Mouse (Mus musculus): ENCODE measurements around the gene Sohlh2. TPM values are rescaled to one million over a fixed set of nuclear protein-coding genes. Genes with fewer than 3 reads are reported as not detected.

Gene Sohlh2
- total RNA-seq, 2 experiments from 2014 or later: not detected

DNA sequence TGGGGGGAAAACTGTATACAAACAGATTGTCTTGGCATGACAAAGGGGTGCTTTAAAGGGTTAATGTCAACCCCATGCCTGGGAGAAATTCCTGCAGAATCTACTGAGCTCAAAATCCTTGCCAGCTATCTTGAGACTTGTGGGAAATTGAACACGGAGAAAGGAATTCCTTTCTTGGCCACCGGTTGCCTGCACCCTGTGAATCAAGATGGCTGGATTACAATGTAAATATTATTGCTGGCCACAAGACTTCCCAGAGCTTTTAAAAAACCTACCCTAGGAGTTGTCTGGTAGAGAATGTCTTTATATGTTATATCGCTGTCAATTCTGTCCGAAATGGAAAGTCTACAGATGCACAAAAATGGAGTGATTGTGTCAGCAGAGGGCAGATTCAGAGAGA, 32.0 kb downstream of the Sohlh2 start:
- TF ChIP-seq CTCF (IDR thresholded peaks at IDR 0.05): no peak
- H3K4me3 ChIP-seq: no peak overlapping the region
- intact Hi-C loops (cut with DNase I): loop anchor here (5.0 kb wide), 1 partner anchor 51 kb away; no protein-coding TSS in a partner anchor
- H3K27ac ChIP-seq: no peak overlapping the region
- DNase-seq (ENCODE audit: extremely low spot score in 1 of 2, low spot score in 2 of 2): no peak

DNA sequence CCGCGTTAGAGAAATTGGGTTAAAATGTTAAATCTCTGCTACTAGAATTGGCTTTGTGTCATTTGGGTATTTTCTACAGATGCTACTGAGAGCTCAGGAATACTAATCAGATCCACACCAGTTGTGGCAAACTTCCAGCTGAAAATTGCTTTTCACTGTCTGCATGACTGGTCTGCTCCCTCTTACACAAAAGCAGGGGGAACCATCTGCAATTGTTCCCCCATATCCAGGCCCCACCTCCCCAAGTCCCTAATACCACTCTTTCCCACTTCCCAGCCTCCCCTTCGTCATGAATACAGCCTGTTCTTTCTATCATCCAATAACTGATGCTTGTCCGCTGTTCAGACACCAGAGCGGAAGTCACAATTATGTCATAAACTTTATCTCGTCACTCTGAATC, 32.6 kb downstream of the Sohlh2 start:
- no peak for TF ChIP-seq CTCF (IDR thresholded peaks at IDR 0.05)
- H3K4me3 ChIP-seq: no peak overlapping the region
- no peak for DNase-seq (ENCODE audit: extremely low spot score in 1 of 2, low spot score in 2 of 2)
- intact Hi-C loops (cut with DNase I): loop anchor here (5.0 kb wide), 1 partner anchor 52 kb away; no protein-coding TSS in a partner anchor
- no peak overlapping the region for H3K27ac ChIP-seq

DNA sequence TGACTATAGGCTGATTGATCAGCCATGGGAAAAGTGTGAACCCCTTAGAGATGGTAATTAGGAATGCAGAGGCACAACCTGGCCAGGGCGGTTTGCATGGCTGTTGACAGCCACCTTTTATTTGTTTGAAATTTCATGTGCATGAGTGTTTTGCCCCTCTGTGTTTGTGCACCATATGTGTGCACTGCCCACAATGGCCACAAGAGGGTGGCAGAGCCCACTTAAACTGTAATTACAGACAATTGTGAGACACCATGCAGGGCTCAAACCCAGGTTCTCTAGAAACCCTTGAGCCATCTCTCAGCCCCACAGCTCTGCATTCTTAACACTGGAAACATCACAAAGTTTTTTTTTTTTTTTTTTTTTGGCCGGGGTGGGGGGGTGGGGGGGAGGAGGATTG, 40.7 kb downstream of the Sohlh2 start:
- H3K27ac ChIP-seq: no peak overlapping the region
- intact Hi-C loops (cut with DNase I): no loop called here

DNA sequence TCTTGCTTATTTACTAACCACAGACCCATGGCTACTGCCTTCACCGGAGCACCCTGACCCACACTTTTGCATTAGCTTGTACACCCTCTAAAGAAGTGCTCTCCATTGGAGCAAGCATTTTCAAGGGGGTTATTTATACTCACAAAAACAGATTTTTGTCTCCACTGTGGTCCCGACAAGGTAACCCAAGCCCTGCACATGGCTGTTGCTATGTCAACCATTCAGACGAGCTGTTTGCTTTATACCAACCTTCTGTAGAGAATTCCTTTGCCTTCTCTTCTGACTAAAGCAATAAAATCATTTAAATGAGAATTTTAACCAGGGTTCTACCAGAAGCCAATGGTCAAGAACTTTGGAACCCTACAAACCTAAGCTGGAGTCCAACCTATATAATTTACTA, 42.0 kb downstream of the Sohlh2 start:
- H3K4me3 ChIP-seq: no peak overlapping the region
- no peak for DNase-seq (ENCODE audit: extremely low spot score in 1 of 2, low spot score in 2 of 2)
- TF ChIP-seq CTCF (IDR thresholded peaks at IDR 0.05): no peak
- intact Hi-C loops (cut with DNase I): no loop called here
- H3K27ac ChIP-seq: no peak overlapping the region

More for the DNA sequence above, 40.7 kb downstream of the Sohlh2 start:
- DNase-seq (ENCODE audit: extremely low spot score in 1 of 2, low spot score in 2 of 2): no peak
- H3K4me3 ChIP-seq: no peak overlapping the region
- peak; percentile 36 for TF ChIP-seq CTCF (IDR thresholded peaks at IDR 0.05)

DNA sequence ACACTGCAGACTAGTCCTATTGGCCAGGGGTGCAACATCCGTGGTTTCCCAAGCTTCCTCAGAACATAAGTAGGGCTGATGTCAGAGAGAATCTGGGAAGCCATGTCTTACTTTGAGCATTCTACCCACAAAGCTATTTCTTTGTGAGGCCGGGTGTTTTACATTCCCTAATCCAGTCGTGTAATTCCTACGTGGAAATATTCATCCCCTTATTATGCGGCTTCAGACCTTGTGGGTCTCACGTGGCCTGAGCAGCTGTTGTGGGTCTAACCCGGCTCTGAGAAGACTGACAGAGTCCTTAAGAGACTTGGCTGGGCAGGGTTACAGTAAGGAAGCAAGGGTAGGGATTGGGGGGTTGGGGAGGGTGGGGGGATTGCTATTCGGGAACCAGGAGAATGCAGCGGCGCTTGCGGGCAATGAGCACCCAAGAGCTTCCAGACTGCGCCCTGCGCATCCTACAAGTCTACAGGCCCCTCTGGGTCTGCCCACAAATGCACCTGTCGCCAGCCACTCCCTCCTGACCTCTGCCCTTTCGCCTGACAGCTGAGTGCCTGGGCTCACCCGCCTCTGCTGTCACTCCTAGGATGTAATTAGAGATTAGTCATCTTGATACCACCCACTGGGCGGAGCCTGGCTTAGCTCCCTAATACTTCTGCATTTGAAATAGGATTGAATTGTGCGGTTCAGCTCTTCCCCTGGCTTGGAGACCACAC, 44.8 kb downstream of the Sohlh2 start:
- no peak for TF ChIP-seq CTCF (IDR thresholded peaks at IDR 0.05)
- intact Hi-C loops (cut with DNase I): no loop called here
- H3K4me3 ChIP-seq: peak overlapping the region; percentile 28
- DNase-seq (ENCODE audit: extremely low spot score in 1 of 2, low spot score in 2 of 2): no peak
- H3K27ac ChIP-seq: no peak overlapping the region

DNA sequence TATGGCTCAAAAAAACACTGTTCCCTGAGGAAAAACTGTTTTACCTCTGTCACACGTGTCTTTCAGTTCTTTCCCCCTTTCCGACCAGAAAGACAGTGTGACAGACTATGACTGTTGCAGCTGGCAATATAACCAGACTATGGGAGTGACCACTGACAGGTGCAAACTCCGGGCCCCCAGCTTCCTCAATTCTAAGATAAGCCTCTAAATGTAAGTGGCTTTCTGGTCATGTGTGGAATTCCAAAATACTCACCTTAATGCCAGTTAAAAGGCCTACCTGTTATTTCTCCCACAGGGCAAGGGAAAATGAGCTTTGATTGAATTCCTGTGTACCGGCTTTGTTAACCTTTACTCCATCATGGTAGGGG, 45.4 kb downstream of the Sohlh2 start:
- DNase-seq (ENCODE audit: extremely low spot score in 1 of 2, low spot score in 2 of 2): no peak
- Histone ChIP-seq H3K4me3 (no peak overlapping the region), H3K27ac (no peak overlapping the region)
- TF ChIP-seq CTCF (IDR thresholded peaks at IDR 0.05): no peak
- intact Hi-C loops (cut with DNase I): no loop called here

DNA sequence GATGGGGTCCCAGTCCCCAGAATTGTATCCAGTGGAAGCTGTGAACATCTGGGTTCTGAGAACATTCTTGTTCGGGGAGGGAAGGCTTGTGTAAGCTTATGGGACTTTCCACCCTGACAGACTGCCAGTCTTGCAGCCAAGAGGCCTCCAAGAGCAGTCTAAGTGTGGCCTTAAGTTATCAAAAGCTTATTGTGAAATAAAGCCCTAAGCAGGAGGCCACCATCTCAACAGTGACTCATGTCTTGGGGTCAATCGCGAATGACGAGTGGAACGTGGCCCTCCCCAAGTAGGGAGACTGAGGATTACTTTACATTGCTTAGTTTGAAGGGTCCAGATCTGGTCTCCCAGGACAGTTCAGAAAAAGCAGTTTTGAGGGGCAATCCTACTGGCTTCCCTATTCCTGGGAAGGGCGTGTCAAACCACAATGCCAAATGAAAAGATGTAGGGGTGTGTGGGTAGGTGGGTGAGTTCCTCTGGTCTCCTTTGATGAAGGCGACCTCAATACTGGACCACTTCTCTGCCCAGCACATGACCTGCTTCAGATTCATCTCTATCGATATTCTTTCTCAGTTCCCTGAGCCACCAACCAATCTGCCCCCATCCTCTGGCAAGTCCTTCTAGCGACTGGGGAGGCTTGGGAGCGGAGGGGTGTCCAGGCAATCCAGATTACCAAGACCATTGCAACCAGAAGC, 60.0 kb downstream of the Sohlh2 start, which contains the start of gene Dclk1:
TSS of gene Dclk1 (plus strand) at position 635 of the 692 bp plus-strand sequence.
- H3K4me3 ChIP-seq: peak within 1 kb of the TSS; percentile 81
- peak within 1 kb of the TSS; percentile 96 for H3K27ac ChIP-seq
- intact Hi-C loops (cut with DNase I): loop anchor here (1.0 to 10.0 kb wide), 3 partner anchors 87 to 223 kb away; no protein-coding TSS in a partner anchor
- DNase-seq (ENCODE audit: extremely low spot score in 1 of 2, low spot score in 2 of 2): no peak
- no peak for TF ChIP-seq CTCF (IDR thresholded peaks at IDR 0.05)

DNA sequence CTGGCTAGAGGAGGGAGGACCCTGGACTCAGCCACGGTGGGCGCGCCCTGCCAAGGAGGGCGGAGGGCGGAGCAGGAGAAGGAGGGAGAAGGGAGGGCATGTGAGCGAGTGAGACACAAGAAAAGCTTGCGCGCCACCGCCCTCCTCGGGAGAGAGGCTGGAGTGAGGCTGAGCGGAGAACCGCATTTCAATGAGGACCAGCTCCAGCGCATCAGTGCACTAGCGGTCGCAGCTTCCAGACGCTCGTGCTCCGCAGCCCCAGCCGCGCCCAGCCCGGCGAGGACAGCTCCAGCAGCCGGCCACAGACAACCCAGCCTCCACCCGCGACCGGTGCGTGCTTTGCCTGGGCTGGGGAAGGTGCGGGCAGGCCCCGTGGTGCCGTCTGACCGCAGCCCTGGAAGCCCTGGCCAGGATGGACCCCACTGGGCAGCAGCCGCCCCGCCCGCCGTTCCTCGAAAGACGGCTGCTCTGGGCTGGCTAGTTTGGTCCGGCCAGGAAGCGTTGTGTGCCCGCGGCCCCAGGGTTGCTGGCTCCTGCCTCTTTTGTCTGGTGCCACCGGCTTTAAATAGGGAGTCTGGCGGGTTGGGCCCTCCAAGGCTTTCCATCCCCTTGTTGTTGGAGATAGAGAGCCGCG, 60.7 kb downstream of the Sohlh2 start:
- peak; percentile 36 for TF ChIP-seq CTCF (IDR thresholded peaks at IDR 0.05)
- Histone ChIP-seq H3K27ac (peak overlapping the region; percentile 96), H3K4me3 (peak overlapping the region; percentile 81)
- peak; percentile 83 to 88 for DNase-seq (ENCODE audit: extremely low spot score in 1 of 2, low spot score in 2 of 2)
- intact Hi-C loops (cut with DNase I): loop anchor here (1.0 to 10.0 kb wide), 3 partner anchors 88 to 222 kb away; no protein-coding TSS in a partner anchor

DNA sequence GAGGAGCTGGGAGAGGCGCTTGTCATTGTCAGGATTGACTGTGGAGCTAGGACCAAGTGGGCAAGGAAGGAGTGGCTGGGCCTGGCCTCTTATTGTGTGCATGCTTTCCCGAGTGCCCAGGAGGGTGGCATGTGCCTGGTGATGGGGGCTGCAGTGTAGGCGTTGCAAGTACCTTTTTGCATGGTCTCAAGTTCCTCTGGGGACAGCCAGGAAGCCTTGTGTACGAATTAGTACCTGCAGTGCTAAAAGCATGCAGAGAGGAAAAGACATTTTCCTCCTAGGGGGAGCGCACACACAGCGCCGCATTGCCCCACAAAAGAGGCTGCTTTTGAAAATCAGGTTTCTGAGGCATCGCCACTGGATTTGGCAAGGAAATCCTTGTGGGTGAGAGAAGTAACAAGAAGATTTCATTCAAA, 61.2 kb downstream of the Sohlh2 start:
- no peak for TF ChIP-seq CTCF (IDR thresholded peaks at IDR 0.05)
- peak; percentile 37 to 50 for DNase-seq (ENCODE audit: extremely low spot score in 1 of 2, low spot score in 2 of 2)
- Histone ChIP-seq H3K27ac (peak overlapping the region; percentile 96), H3K4me3 (peak overlapping the region; percentile 81)
- intact Hi-C loops (cut with DNase I): loop anchor here (2.0 to 10.0 kb wide), 2 partner anchors 88 to 222 kb away; no protein-coding TSS in a partner anchor

DNA sequence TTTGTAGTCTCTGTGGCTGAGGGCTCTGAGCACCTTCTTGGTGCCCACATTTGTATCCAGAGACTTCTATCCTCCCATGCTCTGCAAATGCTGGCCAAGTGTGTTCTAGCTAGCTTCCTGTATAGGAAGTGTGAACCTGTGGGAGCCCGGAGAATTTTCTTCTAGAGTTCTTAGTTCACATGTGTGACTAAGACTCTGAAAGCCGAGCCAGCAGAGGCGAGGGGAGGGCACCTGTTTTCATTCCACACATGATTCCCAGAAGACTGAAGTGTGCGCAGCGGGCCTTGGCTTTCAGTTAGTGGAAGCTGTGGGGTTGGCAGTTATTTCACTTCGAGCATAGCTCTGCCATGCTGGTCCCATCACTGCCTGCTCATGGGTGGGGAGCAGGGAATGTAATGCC, 62.3 kb downstream of the Sohlh2 start:
- Histone ChIP-seq H3K27ac (peak overlapping the region; percentile 58; the same call in 1 of the 2 replicates), H3K4me3 (peak overlapping the region; percentile 81)
- no peak for TF ChIP-seq CTCF (IDR thresholded peaks at IDR 0.05)
- intact Hi-C loops (cut with DNase I): loop anchor here (2.0 to 10.0 kb wide), 2 partner anchors 37 to 221 kb away; no protein-coding TSS in a partner anchor
- peak; percentile 32 to 50 for DNase-seq (ENCODE audit: extremely low spot score in 1 of 2, low spot score in 2 of 2)

DNA sequence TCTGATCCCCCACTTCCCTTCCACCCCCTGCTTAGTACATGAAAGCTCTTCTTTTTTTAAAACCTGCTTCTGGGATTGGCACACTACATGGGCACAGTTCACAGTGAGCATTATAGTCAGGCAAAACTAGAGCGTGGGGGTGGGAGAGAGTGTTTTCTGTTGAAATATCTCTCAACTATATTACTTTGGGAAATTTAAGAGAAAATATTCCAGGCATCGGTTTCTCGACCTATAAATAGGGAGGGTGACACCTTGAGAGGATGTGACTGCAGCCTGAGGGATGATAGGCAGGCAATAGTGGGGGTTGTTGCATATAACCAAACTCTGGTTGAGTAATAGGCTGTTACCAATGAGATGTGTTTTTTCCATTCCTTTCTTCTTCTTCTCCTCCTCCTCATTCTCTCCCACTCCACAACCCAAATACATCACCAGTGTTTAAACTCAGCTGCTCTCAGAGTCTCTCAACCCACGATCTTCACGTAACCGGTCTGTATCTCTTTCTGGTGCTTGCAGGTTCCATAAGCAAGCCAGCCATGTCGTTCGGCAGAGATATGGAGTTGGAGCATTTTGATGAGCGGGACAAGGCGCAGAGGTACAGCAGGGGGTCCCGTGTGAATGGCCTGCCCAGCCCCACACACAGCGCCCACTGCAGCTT, 64.9 kb downstream of the Sohlh2 start:
- intact Hi-C loops (cut with DNase I): loop anchor here (2.0 to 10.0 kb wide), 2 partner anchors 70 to 218 kb away; no protein-coding TSS in a partner anchor
- TF ChIP-seq CTCF (IDR thresholded peaks at IDR 0.05): no peak
- DNase-seq (ENCODE audit: extremely low spot score in 1 of 2, low spot score in 2 of 2): no peak
- peak overlapping the region; percentile 82 for H3K27ac ChIP-seq
- peak overlapping the region; percentile 35 for H3K4me3 ChIP-seq

Measured in left cerebral cortex, adult 2 months (tissue).